Mouse (Mus musculus) midbrain, embryonic 13.5 days (tissue): Measurements from ENCODE around the gene Fes. TPM values are rescaled to one million over a fixed set of nuclear protein-coding genes. Genes with fewer than 3 reads are reported as not detected.

Experiments
- ATAC-seq: fragments of 200-750 bp; cut with Nextera tagmentation; 2 replicates; pipeline ENCODE4 v1.8.0; 2017; ENCODE audit warnings: mild to moderate bottlenecking, moderate TSS enrichment, moderate library complexity
- H3K27ac ChIP-seq: fragments of 300-500 bp; sonication (generic); 2 replicates; pipeline ENCODE4 v1.5.1; 2015; ENCODE audit warnings: inconsistent platforms, mild to moderate bottlenecking, moderate library complexity
- H3K27me3 ChIP-seq: fragments of 300-500 bp; sonication (generic); 2 replicates; pipeline ENCODE4 v1.6.1; 2015; ENCODE audit warnings: mild to moderate bottlenecking, inconsistent platforms
- H3K36me3 ChIP-seq: fragments of 300-500 bp; sonication (generic); 2 replicates; pipeline ENCODE4 v1.6.1; 2015; ENCODE audit warnings: mild to moderate bottlenecking, inconsistent platforms
- H3K4me1 ChIP-seq: fragments of 300-500 bp; sonication (generic); replicated peaks from 2 replicates; pipeline ENCODE4 v1.6.1; 2015; ENCODE audit warnings: inconsistent platforms
- H3K4me2 ChIP-seq: fragments of 300-500 bp; sonication (generic); replicated peaks from 2 replicates; pipeline ENCODE4 v1.6.1; 2015; ENCODE audit warnings: moderate library complexity, mild to moderate bottlenecking, inconsistent platforms
- H3K4me3 ChIP-seq: fragments of 300-500 bp; sonication (generic); replicated peaks from 2 replicates; pipeline ENCODE4 v1.5.1; 2015; ENCODE audit warnings: mild to moderate bottlenecking, inconsistent platforms
- H3K9ac ChIP-seq: fragments of 300-500 bp; sonication (generic); replicated peaks from 2 replicates; pipeline ENCODE4 v1.6.1; 2015; ENCODE audit warnings: mild to moderate bottlenecking, inconsistent platforms
- H3K9me3 ChIP-seq: fragments of 300-500 bp; sonication (generic); 2 replicates; pipeline ENCODE4 v1.6.1; 2016; ENCODE audit warnings: mild to moderate bottlenecking, inconsistent platforms
- WGBS: fragments of 180-500 bp; shearing (Covaris S2); methylation state at CpG from one replicate; pipeline ENCODE4 v1.1.7; 2015; 5-methylcytosine and 5-hydroxymethylcytosine counted together
- polyA plus RNA-seq: library from polyadenylated mRNA; unstranded; fragments of >200 nt; fragmentation: Nextera tagmentation; extraction: Ambion mirVana; gene quantifications from 2 replicates; pipeline ENCODE4 v1.2.1, GENCODE M21; 2015

Gene Fes
- polyA plus RNA-seq, 1 experiment from 2014 or later: 5.0 TPM

DNA sequence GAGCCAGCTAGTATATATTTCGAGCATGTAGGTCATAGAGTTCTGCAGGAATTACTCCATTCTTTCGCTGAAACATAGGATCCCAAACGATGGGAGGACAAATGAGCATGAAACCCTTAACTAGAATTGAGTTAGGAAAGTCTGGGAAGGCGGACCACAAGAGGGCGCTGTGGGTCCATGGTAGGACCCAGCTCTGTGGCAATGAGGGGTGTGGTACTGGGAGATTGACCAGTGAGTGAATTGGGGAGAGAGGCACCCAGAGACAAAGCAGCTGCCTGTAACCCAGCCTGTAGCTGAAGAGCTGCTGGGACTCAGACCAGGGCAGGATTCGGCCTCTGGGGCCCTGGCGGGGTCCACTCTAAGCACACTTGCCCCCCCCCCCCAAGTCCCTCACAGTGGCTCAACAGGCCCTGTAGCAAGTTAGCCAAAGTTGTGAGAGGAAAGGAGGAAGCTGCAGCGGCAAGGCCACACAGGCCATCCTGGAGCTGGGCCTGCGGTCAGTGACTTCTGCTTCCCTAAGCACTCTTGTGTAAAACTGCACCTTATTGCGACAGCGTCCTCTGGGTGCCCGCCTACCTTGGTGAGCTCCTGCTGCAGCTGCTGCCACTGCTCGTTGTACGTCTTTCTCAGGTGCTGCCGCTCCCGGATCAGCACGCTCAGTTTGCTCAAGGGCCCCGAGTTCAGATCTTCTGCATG lies 1.4 kb downstream of the Fes start:
- Histone ChIP-seq H3K27me3 (peaks cover 17% of the 10 kb centered on the region), H3K4me3 (no peak overlapping the region), H3K4me1 (peaks cover 25% of the 10 kb centered on the region), H3K9me3 (no peaks in the 10 kb centered on the region), H3K9ac (0 out of 2 replicates have a peak overlapping the region, but pooled peaks have one; percentile 28), H3K36me3 (peaks cover 17% of the 10 kb centered on the region), H3K27ac (peak overlapping the region; percentile 14; the same call in 1 of the 2 replicates), H3K4me2 (peak overlapping the region; percentile 44)
- ATAC-seq: peak; percentile 66
- 30% methylated on average over 18 of the region's 18 CpGs for WGBS

- peaks cover 16% of the 10 kb centered on the region for H3K4me1 ChIP-seq
- no peaks in the 10 kb centered on the region for H3K9me3 ChIP-seq
- no peak overlapping the region for H3K4me3 ChIP-seq
- H3K9ac ChIP-seq: no peak overlapping the region
- no peak overlapping the region for H3K4me2 ChIP-seq
- no peak for ATAC-seq
- WGBS: 75% methylated on average over 11 of the region's 11 CpGs
- peaks cover 18% of the 10 kb centered on the region for H3K27me3 ChIP-seq
- no peaks in the 10 kb centered on the region for H3K36me3 ChIP-seq
- no peak overlapping the region for H3K27ac ChIP-seq
These were observed 4.8 kb downstream of the Fes start for GRCm38 (mm10) chr7:80382919-80383318.

- Histone ChIP-seq H3K9ac (no peak overlapping the region), H3K36me3 (no peaks in the 10 kb centered on the region), H3K27me3 (peaks cover 12% of the 10 kb centered on the region), H3K4me1 (peaks cover 13% of the 10 kb centered on the region), H3K9me3 (no peaks in the 10 kb centered on the region), H3K4me2 (no peak overlapping the region), H3K4me3 (no peak overlapping the region), H3K27ac (no peak overlapping the region)
- no peak for ATAC-seq
- 47% methylated on average over 13 of the region's 13 CpGs for WGBS
These were observed 8.2 kb downstream of the Fes start for GRCm38 (mm10) chr7:80379531-80379930.

GRCm38 (mm10) chr7:80377471-80377870 lies 10.3 kb downstream of the Fes start:
- Histone ChIP-seq H3K9ac (no peak overlapping the region), H3K27ac (no peak overlapping the region), H3K4me3 (no peak overlapping the region), H3K27me3 (peaks cover 18% of the 10 kb centered on the region), H3K4me2 (no peak overlapping the region), H3K36me3 (no peaks in the 10 kb centered on the region), H3K9me3 (no peaks in the 10 kb centered on the region), H3K4me1 (peaks cover 13% of the 10 kb centered on the region)
- 38% methylated on average over 6 of the region's 6 CpGs for WGBS
- ATAC-seq: no peak

DNA sequence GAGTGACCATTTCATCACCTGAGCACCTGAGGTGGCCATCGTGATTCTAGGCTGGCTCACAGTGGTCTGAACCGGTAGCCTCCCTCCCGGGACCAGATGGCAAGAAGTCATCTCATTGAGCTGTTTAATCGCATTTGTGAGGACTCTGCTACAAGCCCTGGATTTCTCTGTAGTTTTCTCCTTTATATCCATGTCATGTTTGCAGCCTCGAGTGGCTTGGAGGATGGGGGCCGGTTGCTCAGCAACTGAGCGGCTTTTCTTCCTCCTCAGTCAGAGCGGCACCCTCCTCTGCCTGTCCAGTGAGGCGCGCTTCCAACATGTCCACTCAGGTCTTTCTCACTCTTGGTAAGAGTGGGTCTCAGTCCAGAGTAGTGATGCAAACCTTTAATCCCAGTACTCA lies 11.6 kb downstream of the Fes start:
- Histone ChIP-seq H3K27me3 (0 out of 2 replicates have a peak, but pooled peaks cover 9% of the 10 kb centered on the region), H3K9ac (no peak overlapping the region), H3K4me3 (no peak overlapping the region), H3K36me3 (no peaks in the 10 kb centered on the region), H3K9me3 (no peaks in the 10 kb centered on the region), H3K27ac (no peak overlapping the region), H3K4me2 (no peak overlapping the region), H3K4me1 (peaks cover 13% of the 10 kb centered on the region)
- ATAC-seq: peak; percentile 46; the same call in 1 of the 2 replicates
- 47% methylated on average over 10 of the region's 10 CpGs for WGBS

GRCm38 (mm10) chr7:80375376-80376039 lies 12.2 kb downstream of the Fes start:
- ATAC-seq: no peak
- no peak overlapping the region for H3K9ac ChIP-seq
- WGBS: 90% methylated on average over 9 of the region's 9 CpGs

DNA sequence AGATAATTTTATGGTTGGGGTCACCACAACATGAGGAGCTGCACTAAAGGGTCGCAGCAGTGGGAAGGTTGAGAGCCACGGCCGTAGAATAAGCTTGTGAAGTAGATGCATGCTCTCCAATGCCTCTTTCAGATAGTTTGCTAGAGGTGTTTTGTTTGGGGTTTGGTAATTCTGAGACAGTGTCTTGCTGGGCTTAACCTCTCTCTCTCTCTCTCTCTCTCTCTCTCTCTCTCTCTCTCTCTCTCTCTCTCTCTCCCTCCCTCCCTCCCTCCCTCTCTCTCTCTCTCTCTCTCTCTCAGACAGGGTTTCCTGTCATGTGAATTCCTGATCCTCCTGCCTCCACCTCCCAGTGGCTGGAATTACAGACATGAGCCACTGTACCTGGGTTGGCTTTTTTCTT lies 13.0 kb downstream of the Fes start:
- no peak overlapping the region for H3K9ac ChIP-seq
- peaks cover 20% of the 10 kb centered on the region for H3K4me1 ChIP-seq
- ATAC-seq: no peak
- no peak overlapping the region for H3K4me3 ChIP-seq
- no peak overlapping the region for H3K27ac ChIP-seq
- H3K27me3 ChIP-seq: 0 out of 2 replicates have a peak, but pooled peaks cover 9% of the 10 kb centered on the region
- no peaks in the 10 kb centered on the region for H3K36me3 ChIP-seq
- H3K4me2 ChIP-seq: no peak overlapping the region
- WGBS: 92% methylated on average over 3 of the region's 3 CpGs
- no peaks in the 10 kb centered on the region for H3K9me3 ChIP-seq

More at GRCm38 (mm10) chr7:80375376-80376039, 12.2 kb downstream of the Fes start:
- Histone ChIP-seq H3K27ac (no peak overlapping the region), H3K9me3 (no peaks in the 10 kb centered on the region), H3K36me3 (no peaks in the 10 kb centered on the region), H3K4me2 (no peak overlapping the region), H3K27me3 (0 out of 2 replicates have a peak, but pooled peaks cover 9% of the 10 kb centered on the region), H3K4me1 (peaks cover 13% of the 10 kb centered on the region), H3K4me3 (no peak overlapping the region)

GRCm38 (mm10) chr7:80374280-80374679 lies 13.5 kb downstream of the Fes start:
- no peak overlapping the region for H3K4me2 ChIP-seq
- no peak overlapping the region for H3K9ac ChIP-seq
- no peak for ATAC-seq
- no peak overlapping the region for H3K27ac ChIP-seq
- H3K9me3 ChIP-seq: no peaks in the 10 kb centered on the region
- WGBS: 71% methylated on average over 3 of the region's 3 CpGs
- no peaks in the 10 kb centered on the region for H3K36me3 ChIP-seq
- no peak overlapping the region for H3K4me3 ChIP-seq
- H3K4me1 ChIP-seq: peaks cover 25% of the 10 kb centered on the region
- 0 out of 2 replicates have a peak, but pooled peaks cover 9% of the 10 kb centered on the region for H3K27me3 ChIP-seq

DNA sequence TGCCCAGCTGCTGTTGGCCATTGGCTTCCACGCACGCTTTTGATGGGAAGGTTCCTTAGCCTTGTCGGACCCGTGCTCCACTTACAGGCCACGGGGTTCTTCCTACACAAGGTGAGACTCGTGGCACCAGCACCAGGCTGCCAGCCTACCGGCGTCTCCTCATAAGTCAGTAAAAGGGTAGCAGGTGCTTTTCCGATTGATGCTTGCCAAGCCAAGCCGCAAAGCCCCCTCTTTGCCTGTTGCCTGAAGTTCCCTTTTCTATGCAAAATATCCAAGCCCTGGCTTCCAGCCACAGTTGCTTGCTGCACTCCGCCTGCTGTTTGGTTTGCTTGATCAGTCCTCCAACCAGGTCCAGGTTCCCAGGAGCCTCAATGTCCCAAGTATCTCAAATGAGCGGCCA lies 13.9 kb downstream of the Fes start:
- Histone ChIP-seq H3K9me3 (no peaks in the 10 kb centered on the region), H3K27me3 (0 out of 2 replicates have a peak, but pooled peaks cover 9% of the 10 kb centered on the region), H3K36me3 (no peaks in the 10 kb centered on the region), H3K27ac (no peak overlapping the region), H3K4me1 (peaks cover 29% of the 10 kb centered on the region), H3K9ac (no peak overlapping the region), H3K4me2 (no peak overlapping the region), H3K4me3 (no peak overlapping the region)
- ATAC-seq: no peak
- 83% methylated on average over 12 of the region's 12 CpGs for WGBS

GRCm38 (mm10) chr7:80373352-80373751 lies 14.4 kb downstream of the Fes start:
- Histone ChIP-seq H3K27me3 (0 out of 2 replicates have a peak, but pooled peaks cover 9% of the 10 kb centered on the region), H3K4me2 (no peak overlapping the region), H3K9ac (no peak overlapping the region), H3K27ac (no peak overlapping the region), H3K4me3 (no peak overlapping the region), H3K4me1 (peaks cover 29% of the 10 kb centered on the region), H3K36me3 (peaks cover 3% of the 10 kb centered on the region), H3K9me3 (no peaks in the 10 kb centered on the region)
- no peak for ATAC-seq
- 87% methylated on average over 4 of the region's 4 CpGs for WGBS

GRCm38 (mm10) chr7:80372667-80373066 lies 15.1 kb downstream of the Fes start:
- Histone ChIP-seq H3K27me3 (0 out of 2 replicates have a peak, but pooled peaks cover 9% of the 10 kb centered on the region), H3K4me3 (no peak overlapping the region), H3K9me3 (no peaks in the 10 kb centered on the region), H3K36me3 (peaks cover 10% of the 10 kb centered on the region), H3K27ac (no peak overlapping the region), H3K4me2 (no peak overlapping the region), H3K4me1 (peaks cover 29% of the 10 kb centered on the region), H3K9ac (no peak overlapping the region)
- WGBS: 52% methylated on average over 2 of the region's 2 CpGs
- no peak for ATAC-seq

- 78% methylated on average over 3 of the region's 3 CpGs for WGBS
- H3K4me1 ChIP-seq: peaks cover 29% of the 10 kb centered on the region
- ATAC-seq: no peak
These were observed 15.6 kb downstream of the Fes start for GRCm38 (mm10) chr7:80372166-80372565.

More at GRCm38 (mm10) chr7:80372166-80372565, 15.6 kb downstream of the Fes start:
- Histone ChIP-seq H3K27ac (no peak overlapping the region), H3K9me3 (no peaks in the 10 kb centered on the region), H3K4me3 (no peak overlapping the region), H3K4me2 (no peak overlapping the region), H3K9ac (no peak overlapping the region), H3K36me3 (peaks cover 15% of the 10 kb centered on the region), H3K27me3 (0 out of 2 replicates have a peak, but pooled peaks cover 9% of the 10 kb centered on the region)
